Mouse (Mus musculus) hindbrain, embryonic 11.5 days (tissue): Measurements from ENCODE around the gene Itgb2. TPM values are rescaled to one million over a fixed set of nuclear protein-coding genes. Genes with fewer than 3 reads are reported as not detected.

Experiments used
- ATAC-seq: fragments of 200-750 bp; cut with Nextera tagmentation; 2 replicates; pipeline ENCODE4 v1.8.0; 2017; ENCODE audit warnings: mild to moderate bottlenecking, moderate TSS enrichment, moderate library complexity; ENCODE audit not compliant: low FRiP score
- DNase-seq: peaks from one replicate; pipeline ENCODE4 v3.0.0-alpha.2; 2015; ENCODE audit warnings: low spot score
- H3K27ac ChIP-seq: fragments of 300-500 bp; sonication (generic); 2 replicates; pipeline ENCODE4 v1.5.1; 2014; ENCODE audit warnings: mild to moderate bottlenecking, low read depth, low read length
- H3K27me3 ChIP-seq: fragments of 300-500 bp; sonication (generic); 2 replicates; pipeline ENCODE4 v1.6.1; 2014; ENCODE audit warnings: mild to moderate bottlenecking, low read length, moderate library complexity, mixed read lengths; ENCODE audit not compliant: control insufficient read depth, insufficient read depth
- H3K36me3 ChIP-seq: fragments of 300-500 bp; sonication (generic); 2 replicates; pipeline ENCODE4 v1.6.1; 2014; ENCODE audit warnings: mild to moderate bottlenecking, low read length, moderate library complexity, mixed read lengths; ENCODE audit not compliant: control insufficient read depth, insufficient read depth
- H3K4me1 ChIP-seq: fragments of 300-500 bp; sonication (generic); replicated peaks from 2 replicates; pipeline ENCODE4 v1.6.1; 2014; ENCODE audit warnings: low read length, mixed read lengths; ENCODE audit not compliant: control insufficient read depth, insufficient read depth
- H3K4me2 ChIP-seq: fragments of 300-500 bp; sonication (generic); replicated peaks from 2 replicates; pipeline ENCODE4 v1.6.1; 2014; ENCODE audit warnings: mild to moderate bottlenecking, low read depth, low read length
- H3K4me3 ChIP-seq: fragments of 300-500 bp; sonication (generic); 2 replicates; pipeline ENCODE4 v1.5.1; 2014; ENCODE audit warnings: low read depth, low read length
- H3K9ac ChIP-seq: fragments of 300-500 bp; sonication (generic); 2 replicates; pipeline ENCODE4 v1.6.1; 2014; ENCODE audit warnings: low read depth, low read length
- H3K9me3 ChIP-seq: fragments of 300-500 bp; sonication (generic); 2 replicates; pipeline ENCODE4 v1.6.1; 2016; ENCODE audit warnings: low read length; ENCODE audit not compliant: control insufficient read depth
- WGBS: fragments of 180-500 bp; shearing (Covaris S2); extraction: QIAGEN DNeasy Blood & Tissue Kit; methylation state at CpG from one replicate; pipeline ENCODE4 v1.1.7; 2014; 5-methylcytosine and 5-hydroxymethylcytosine counted together
- polyA plus RNA-seq: library from polyadenylated mRNA; unstranded; fragments of >200 nt; fragmentation: Nextera tagmentation; extraction: Ambion mirVana; gene quantifications from 2 replicates; pipeline ENCODE4 v1.2.1, GENCODE M21; 2014

The Itgb2 gene
- polyA plus RNA-seq, 1 experiment from 2014 or later, result 1.2 TPM

DNA sequence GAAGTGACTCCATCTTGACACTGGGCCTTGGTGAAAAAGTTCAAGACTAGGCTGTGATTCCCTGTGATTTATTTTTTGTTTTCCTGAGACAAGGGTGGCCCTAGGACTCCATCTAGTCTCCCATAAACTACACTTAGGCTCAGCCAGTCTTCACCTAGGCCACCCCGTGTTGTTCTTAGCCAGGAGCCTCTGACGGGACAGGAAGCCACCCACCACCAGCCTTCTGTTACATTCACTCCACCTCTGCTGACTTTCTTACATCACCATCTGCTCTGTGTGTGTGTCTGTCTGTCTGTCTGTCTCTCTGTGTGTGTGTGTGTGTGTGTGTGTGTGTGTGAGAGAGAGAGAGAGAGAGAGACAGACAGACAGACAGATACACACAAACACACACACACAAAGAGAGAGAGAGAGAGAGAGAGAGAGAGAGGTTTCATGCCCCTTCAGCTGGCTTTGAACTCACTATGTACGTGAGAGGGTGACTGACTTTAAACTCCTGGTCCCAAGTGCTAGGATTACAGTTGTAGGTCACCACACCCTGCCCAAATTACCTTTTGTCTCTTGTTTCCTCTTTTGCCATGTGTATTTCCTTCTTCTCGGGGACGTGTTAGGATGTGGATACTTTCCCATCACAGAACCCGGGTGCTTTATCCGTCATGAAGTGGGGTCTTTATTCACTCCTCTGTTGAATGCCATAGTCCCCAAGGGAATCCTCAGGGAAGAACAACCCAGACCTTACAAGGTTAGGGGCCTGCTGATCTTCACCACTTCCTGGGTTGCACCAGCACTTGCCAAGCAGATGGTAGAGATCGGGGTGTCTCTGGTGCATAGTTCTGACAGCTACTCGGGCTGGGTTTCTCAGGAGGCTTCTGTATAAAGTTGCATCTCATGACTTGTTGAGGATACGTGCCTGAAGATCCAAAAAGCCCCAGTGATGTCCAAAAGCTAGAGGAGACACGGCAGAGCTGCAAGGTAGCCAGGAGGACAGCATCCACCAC lies 7.5 kb downstream of the Itgb2 start:
- no peaks in the 10 kb centered on the region for H3K36me3 ChIP-seq
- no peak for ATAC-seq
- no peaks in the 10 kb centered on the region for H3K9me3 ChIP-seq
- no peak overlapping the region for H3K9ac ChIP-seq
- no peak for DNase-seq
- H3K27ac ChIP-seq, result no peak overlapping the region
- no peak overlapping the region for H3K4me3 ChIP-seq
- H3K4me1 ChIP-seq, result no peaks in the 10 kb centered on the region
- H3K4me2 ChIP-seq, result no peak overlapping the region
- WGBS, result 85% methylated on average over 11 of the region's 11 CpGs
- no peaks in the 10 kb centered on the region for H3K27me3 ChIP-seq

DNA sequence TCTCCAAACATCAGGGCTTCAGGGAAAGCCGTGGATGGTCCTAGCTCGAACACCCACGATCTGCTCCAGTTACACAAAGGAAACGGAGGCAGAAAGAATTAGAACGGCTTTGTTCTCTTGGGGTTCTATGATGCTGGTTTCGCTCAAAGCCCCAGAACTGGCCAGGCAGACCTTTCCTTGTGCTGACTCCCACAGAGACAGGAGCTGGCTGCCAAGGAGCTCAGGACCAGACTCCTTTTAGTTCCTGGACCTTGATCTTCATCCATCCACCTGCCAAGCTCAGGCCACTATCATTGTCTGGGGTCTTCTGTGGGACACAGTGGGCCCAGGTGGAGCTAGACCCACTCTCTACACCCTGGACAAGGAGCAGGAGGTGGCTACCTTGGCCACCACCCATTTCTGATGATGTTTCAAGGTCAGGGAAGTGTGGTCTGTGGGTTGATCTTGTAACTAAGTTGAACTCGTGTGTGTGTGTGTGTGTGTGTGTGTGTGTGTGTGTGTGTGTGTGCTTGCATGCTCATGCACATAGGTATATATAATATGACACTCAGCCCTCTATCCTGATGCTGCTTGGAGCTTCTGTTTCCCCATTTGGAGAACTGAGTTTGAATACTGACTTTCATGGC lies 9.4 kb downstream of the Itgb2 start:
- no peak overlapping the region for H3K4me2 ChIP-seq
- H3K36me3 ChIP-seq, result no peaks in the 10 kb centered on the region
- no peak overlapping the region for H3K27ac ChIP-seq
- H3K4me3 ChIP-seq, result no peak overlapping the region
- H3K9me3 ChIP-seq, result no peaks in the 10 kb centered on the region
- H3K27me3 ChIP-seq, result no peaks in the 10 kb centered on the region
- WGBS, result 83% methylated on average over 7 of the region's 7 CpGs
- H3K9ac ChIP-seq, result no peak overlapping the region
- H3K4me1 ChIP-seq, result no peaks in the 10 kb centered on the region
- no peak for DNase-seq
- no peak for ATAC-seq

DNA sequence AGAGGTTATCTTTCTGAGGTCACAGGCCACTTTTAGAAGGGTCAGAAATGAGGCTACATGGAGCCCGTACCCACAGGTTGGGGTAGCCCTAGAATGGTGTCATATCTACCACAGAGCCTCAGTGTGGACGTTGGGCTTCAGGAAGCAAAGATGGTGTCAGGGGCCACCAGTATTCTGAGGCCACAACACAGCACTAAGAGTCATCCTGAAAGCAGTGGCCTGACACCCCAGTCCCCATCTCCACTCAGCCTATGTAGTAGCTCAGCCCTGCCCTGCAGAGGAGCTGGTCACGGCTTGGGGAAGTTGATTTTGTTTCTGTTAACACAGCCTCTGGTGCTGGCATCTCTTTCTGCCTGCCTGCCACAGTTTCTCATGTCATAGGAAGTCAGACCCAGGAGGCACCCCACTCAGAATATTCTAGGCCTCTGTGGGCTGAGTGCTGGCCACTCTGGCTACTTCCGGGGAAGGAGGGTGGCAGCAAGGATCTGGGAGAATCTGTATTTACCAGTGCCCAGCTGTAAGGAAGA lies 10.6 kb downstream of the Itgb2 start:
- no peak overlapping the region for H3K27ac ChIP-seq
- no peaks in the 10 kb centered on the region for H3K9me3 ChIP-seq
- no peak overlapping the region for H3K9ac ChIP-seq
- WGBS, result 91% methylated on average over 4 of the region's 4 CpGs
- H3K27me3 ChIP-seq, result no peaks in the 10 kb centered on the region
- ATAC-seq (no peak), DNase-seq (no peak)
- H3K4me3 ChIP-seq, result no peak overlapping the region
- H3K4me2 ChIP-seq, result no peak overlapping the region
- H3K4me1 ChIP-seq, result no peaks in the 10 kb centered on the region
- H3K36me3 ChIP-seq, result no peaks in the 10 kb centered on the region

DNA sequence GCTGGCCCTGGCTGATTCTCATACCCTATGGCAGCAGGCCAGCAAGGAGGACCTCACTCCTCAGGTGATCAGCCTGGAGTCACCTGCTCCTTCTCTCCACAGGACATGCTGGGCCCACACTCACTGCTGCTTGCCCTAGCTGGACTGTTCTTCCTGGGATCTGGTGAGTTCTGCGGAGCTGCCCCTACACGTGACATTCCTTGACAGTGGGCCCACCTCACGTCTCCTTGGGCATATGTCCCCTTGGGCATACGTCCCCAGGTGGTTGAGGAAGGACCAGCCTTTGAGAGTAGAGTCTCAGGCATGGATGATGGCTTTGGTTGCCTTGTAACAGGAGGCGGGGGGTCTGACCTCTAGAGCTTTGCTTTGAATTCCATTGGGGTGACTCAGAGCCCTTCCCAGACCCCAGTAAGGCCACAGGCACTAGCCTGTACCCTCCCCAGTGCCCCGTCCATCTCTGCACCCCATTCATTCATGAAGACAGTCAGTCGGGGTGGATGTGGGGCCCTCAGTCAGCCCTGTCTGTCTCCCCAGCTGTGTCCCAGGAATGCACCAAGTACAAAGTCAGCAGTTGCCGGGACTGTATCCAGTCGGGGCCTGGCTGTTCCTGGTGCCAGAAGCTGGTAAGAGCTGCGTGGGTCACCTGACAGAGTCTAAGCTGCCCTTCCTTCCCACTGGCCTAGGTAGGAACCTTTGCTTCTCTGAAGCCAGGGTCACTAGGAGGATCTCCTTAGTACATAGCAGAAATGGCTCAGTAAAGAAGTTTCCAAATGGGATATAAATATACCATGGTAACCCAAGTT lies 12.0 kb downstream of the Itgb2 start:
- WGBS, result 76% methylated on average over 10 of the region's 10 CpGs

GRCm38 (mm10) chr10:77543226-77543625 lies 13.2 kb downstream of the Itgb2 start:
- WGBS, result 41% methylated on average over 7 of the region's 7 CpGs
- Histone ChIP-seq H3K36me3 (no peaks in the 10 kb centered on the region), H3K27me3 (no peaks in the 10 kb centered on the region), H3K9ac (no peak overlapping the region), H3K4me1 (no peaks in the 10 kb centered on the region), H3K9me3 (no peaks in the 10 kb centered on the region), H3K27ac (no peak overlapping the region), H3K4me2 (no peak overlapping the region), H3K4me3 (no peak overlapping the region)
- ATAC-seq (no peak), DNase-seq (peak; percentile 68)

More for the DNA sequence above, 12.0 kb downstream of the Itgb2 start:
- Histone ChIP-seq H3K9ac (no peak overlapping the region), H3K27me3 (no peaks in the 10 kb centered on the region), H3K9me3 (no peaks in the 10 kb centered on the region), H3K36me3 (no peaks in the 10 kb centered on the region), H3K4me2 (no peak overlapping the region), H3K4me1 (no peaks in the 10 kb centered on the region), H3K27ac (no peak overlapping the region), H3K4me3 (no peak overlapping the region)
- DNase-seq (no peak), ATAC-seq (no peak)

DNA sequence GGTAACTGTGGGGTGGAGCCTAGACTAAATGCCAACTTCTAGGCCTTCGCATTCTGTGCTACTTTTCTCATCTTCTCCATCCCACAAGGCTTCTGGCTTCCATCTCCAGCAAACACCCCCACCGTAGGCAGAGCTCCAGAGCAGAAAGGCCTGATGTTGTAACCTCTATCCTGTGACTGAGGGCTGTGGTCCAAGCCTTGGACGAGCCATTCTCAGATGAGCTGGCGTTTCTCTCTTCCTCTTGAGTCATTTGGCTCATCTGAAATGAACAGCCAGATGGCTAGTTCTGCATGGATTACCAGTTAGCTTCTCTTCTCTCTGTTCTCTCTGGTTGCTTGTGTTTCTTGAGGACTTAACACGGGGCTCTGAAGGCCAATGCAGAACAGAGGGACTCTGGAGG lies 14.9 kb downstream of the Itgb2 start:
- Histone ChIP-seq H3K36me3 (no peaks in the 10 kb centered on the region), H3K27ac (no peak overlapping the region), H3K27me3 (no peaks in the 10 kb centered on the region), H3K4me1 (no peaks in the 10 kb centered on the region), H3K4me2 (no peak overlapping the region), H3K4me3 (no peak overlapping the region), H3K9me3 (no peaks in the 10 kb centered on the region), H3K9ac (no peak overlapping the region)
- ATAC-seq (no peak), DNase-seq (no peak)
- WGBS, result 80% methylated on average over 5 of the region's 5 CpGs

GRCm38 (mm10) chr10:77548576-77548975 lies 18.5 kb downstream of the Itgb2 start:
- no peaks in the 10 kb centered on the region for H3K36me3 ChIP-seq
- DNase-seq (no peak), ATAC-seq (no peak)
- no peak overlapping the region for H3K9ac ChIP-seq
- H3K27ac ChIP-seq, result no peak overlapping the region
- H3K4me2 ChIP-seq, result no peak overlapping the region
- 87% methylated on average over 10 of the region's 10 CpGs for WGBS
- no peaks in the 10 kb centered on the region for H3K27me3 ChIP-seq
- H3K4me3 ChIP-seq, result no peak overlapping the region
- no peaks in the 10 kb centered on the region for H3K9me3 ChIP-seq
- no peaks in the 10 kb centered on the region for H3K4me1 ChIP-seq

DNA sequence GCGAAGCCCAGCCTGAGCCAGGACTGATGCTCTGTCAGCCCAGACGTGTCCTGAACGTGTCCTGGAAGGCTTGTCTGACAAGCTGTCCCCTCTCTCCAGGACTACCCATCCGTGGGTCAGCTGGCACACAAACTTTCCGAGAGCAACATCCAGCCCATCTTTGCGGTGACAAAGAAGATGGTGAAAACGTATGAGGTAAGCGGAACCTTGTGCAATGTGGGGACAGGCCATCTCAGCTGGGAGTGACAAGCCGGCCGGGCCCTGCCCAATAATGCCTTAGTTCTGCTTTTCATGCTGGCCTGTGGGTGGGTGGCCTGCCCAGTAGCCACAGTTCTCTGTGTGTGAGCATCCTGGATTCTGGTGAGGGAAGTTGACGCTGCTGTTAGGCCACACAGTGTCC lies 20.8 kb downstream of the Itgb2 start:
- H3K9ac ChIP-seq, result no peak overlapping the region
- ATAC-seq (no peak), DNase-seq (no peak)
- no peak overlapping the region for H3K27ac ChIP-seq
- no peaks in the 10 kb centered on the region for H3K36me3 ChIP-seq
- no peaks in the 10 kb centered on the region for H3K9me3 ChIP-seq
- H3K4me1 ChIP-seq, result no peaks in the 10 kb centered on the region
- H3K4me3 ChIP-seq, result no peak overlapping the region
- no peak overlapping the region for H3K4me2 ChIP-seq
- WGBS, result 73% methylated on average over 11 of the region's 11 CpGs
- H3K27me3 ChIP-seq, result no peaks in the 10 kb centered on the region
